Mouse (Mus musculus) embryonic facial prominence, embryonic 14.5 days (tissue): ENCODE measurements around the gene Zfp710. TPM values are rescaled to one million over a fixed set of nuclear protein-coding genes. Genes with fewer than 3 reads are reported as not detected.

Experiments
- ATAC-seq: fragments of 200-750 bp; cut with Nextera tagmentation; 2 replicates; pipeline ENCODE4 v1.8.0; 2017; ENCODE audit warnings: low read depth, moderate number of reproducible peaks, moderate TSS enrichment
- DNase-seq: peaks from one replicate; pipeline ENCODE4 v3.0.0-alpha.2; 2015; ENCODE audit warnings: low spot score
- H3K27ac ChIP-seq: fragments of 300-500 bp; sonication (generic); replicated peaks from 2 replicates; pipeline ENCODE4 v1.5.1; 2014; ENCODE audit warnings: low read depth, mild to moderate bottlenecking, low read length, moderate library complexity
- H3K27me3 ChIP-seq: fragments of 300-500 bp; sonication (generic); replicated peaks from 2 replicates; pipeline ENCODE4 v1.6.1; 2014; ENCODE audit warnings: low read length; ENCODE audit not compliant: control insufficient read depth, insufficient read depth
- H3K36me3 ChIP-seq: fragments of 300-500 bp; sonication (generic); 2 replicates; pipeline ENCODE4 v1.6.1; 2014; ENCODE audit warnings: low read length, mixed read lengths; ENCODE audit not compliant: control insufficient read depth, insufficient read depth
- H3K4me1 ChIP-seq: fragments of 300-500 bp; sonication (generic); 2 replicates; pipeline ENCODE4 v1.6.1; 2014; ENCODE audit warnings: antibody characterized with exemption, low read length; ENCODE audit not compliant: control insufficient read depth, insufficient read depth
- H3K4me2 ChIP-seq: fragments of 300-500 bp; sonication (generic); 2 replicates; pipeline ENCODE4 v1.6.1; 2014; ENCODE audit warnings: low read depth, mild to moderate bottlenecking, low read length, moderate library complexity, mixed read lengths
- H3K4me3 ChIP-seq: fragments of 300-500 bp; sonication (generic); 2 replicates; pipeline ENCODE4 v1.5.1; 2014; ENCODE audit warnings: low read depth, mild to moderate bottlenecking, low read length
- H3K9ac ChIP-seq: fragments of 300-500 bp; sonication (generic); 2 replicates; pipeline ENCODE4 v1.6.1; 2014; ENCODE audit warnings: low read depth, mild to moderate bottlenecking, low read length, moderate library complexity, mixed read lengths
- H3K9me3 ChIP-seq: fragments of 300-500 bp; sonication (generic); 2 replicates; pipeline ENCODE4 v1.6.1; 2016; ENCODE audit warnings: low read length; ENCODE audit not compliant: control insufficient read depth
- WGBS: fragments of 180-500 bp; shearing (Covaris S2); extraction: QIAGEN DNeasy Blood & Tissue Kit; methylation state at CpG from one replicate; pipeline ENCODE4 v1.1.7; 2014; 5-methylcytosine and 5-hydroxymethylcytosine counted together
- polyA plus RNA-seq: library from polyadenylated mRNA; unstranded; fragments of >200 nt; fragmentation: Nextera tagmentation; extraction: Ambion mirVana; gene quantifications from 2 replicates; pipeline ENCODE4 v1.2.1, GENCODE M21; 2014

The Zfp710 gene
- polyA plus RNA-seq, 1 experiment from 2014 or later: 14.3 TPM

DNA sequence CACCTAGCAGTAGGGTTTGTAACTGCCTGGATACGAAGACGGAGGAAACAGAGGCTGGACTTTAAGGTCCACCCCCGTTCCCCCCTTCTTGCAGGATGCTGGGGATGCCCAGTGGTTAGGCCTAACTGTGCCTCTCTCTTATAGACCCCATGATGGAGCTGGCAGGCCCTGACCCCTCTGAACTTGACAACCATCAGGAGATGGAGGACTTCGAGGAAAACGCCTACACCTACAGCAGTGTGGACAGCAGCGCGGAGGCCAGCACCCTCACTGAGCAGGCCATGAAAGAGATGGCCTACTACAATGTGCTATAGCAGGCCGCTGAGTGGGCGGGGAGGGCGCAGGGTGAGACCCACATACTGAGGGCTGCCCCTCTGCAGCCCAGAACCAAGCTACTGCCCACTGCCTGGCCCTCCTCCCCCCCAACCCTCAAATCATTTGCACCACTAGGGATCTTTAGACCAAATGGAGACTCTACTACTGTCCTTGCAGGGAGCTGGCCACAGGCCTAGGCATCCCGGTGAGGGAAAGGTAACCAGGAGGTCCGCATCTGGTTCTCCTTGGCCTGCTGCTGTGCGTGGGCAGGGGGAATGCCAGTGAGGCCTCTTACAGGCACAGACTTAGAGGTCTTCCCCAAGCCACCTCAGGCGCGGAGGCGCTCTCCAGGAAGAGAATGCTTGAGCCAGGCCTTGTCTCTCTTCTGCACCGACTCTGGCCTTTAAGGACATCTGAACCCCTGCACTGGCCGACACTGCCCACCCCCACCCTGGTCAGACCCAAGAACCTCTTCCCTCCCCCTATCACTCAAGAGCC is 65.8 kb downstream of the Zfp710 start:
- no peaks in the 10 kb centered on the region for H3K27me3 ChIP-seq
- no peak overlapping the region for H3K4me3 ChIP-seq
- 83% methylated on average over 14 of the region's 18 CpGs for WGBS
- H3K27ac ChIP-seq: no peak overlapping the region
- DNase-seq (no peak), ATAC-seq (0 out of 2 replicates have a peak, but pooled peaks have one; percentile 1)
- H3K9me3 ChIP-seq: no peaks in the 10 kb centered on the region
- H3K9ac ChIP-seq: no peak overlapping the region
- peaks cover 3% of the 10 kb centered on the region; the same call in 1 of the 2 replicates for H3K4me1 ChIP-seq
- no peak overlapping the region for H3K4me2 ChIP-seq
- peaks cover 95% of the 10 kb centered on the region for H3K36me3 ChIP-seq

DNA sequence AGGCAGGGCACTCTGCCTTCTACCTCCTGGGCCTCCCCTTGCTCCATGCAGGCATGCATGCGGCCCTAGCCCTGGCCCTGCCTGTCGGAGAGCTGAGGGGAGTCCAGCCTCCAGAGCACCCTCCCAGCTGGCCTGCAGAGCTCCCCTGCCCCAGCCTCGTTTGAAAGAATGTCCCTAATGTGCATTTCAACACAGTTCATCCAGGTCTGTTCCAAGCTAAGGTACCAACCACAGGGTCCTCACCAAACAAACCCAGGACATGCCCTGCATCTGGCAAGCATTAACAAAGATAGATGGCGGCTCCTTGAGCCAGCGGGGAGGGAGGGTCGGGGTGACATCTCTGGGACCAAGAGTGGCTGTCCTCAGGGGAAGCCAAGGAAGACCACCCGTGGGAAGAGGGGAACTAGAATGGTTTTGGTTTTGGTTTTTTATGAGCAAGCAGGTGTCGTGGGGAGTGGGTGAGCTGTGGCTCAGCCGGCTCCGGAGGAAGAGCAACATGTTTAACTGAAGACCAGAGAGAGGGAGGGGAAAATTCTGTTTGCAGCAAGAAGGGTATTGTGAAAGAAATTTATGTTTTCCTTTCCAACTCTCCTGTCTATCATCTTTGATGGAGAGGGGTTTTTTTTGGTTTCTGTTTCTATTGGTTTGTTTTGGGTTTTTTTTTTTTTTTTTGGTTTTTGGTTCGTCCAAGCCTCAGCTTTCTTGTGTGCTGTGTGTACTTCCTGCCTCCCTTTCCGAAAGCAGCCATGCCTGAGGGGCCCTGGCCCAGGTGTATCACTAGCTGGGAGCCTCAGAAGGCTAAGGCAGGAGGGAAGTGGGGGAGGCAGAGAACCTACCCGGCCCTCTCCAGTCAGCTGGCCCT is 66.6 kb downstream of the Zfp710 start:
- no peaks in the 10 kb centered on the region for H3K27me3 ChIP-seq
- WGBS: 52% methylated on average over 13 of the region's 13 CpGs
- no peak overlapping the region for H3K4me3 ChIP-seq
- no peaks in the 10 kb centered on the region for H3K9me3 ChIP-seq
- ATAC-seq (0 out of 2 replicates have a peak, but pooled peaks have one; percentile 4), DNase-seq (no peak)
- H3K4me2 ChIP-seq: no peak overlapping the region
- H3K9ac ChIP-seq: no peak overlapping the region
- peaks cover 97% of the 10 kb centered on the region for H3K36me3 ChIP-seq
- no peak overlapping the region for H3K27ac ChIP-seq
- H3K4me1 ChIP-seq: peaks cover 3% of the 10 kb centered on the region; the same call in 1 of the 2 replicates

DNA sequence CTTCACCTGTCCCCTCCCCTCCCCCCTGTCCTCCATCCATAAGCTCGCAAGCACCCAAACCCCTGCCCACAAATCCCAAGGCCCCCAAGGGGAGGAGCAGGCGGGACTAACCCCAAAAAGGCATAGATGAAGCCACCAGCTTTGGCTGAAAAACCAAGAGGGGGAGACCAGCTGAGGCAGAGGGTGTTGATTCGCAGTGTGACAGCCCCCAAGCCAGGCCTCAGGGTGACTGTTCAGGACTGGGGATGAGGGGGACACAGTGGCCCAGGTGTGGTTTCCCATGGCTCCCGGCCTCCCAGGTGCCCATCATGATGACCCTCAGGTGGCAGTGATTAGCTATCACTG is 67.2 kb downstream of the Zfp710 start:
- Histone ChIP-seq H3K4me3 (no peak overlapping the region), H3K9me3 (no peaks in the 10 kb centered on the region), H3K36me3 (peaks cover 97% of the 10 kb centered on the region), H3K27me3 (no peaks in the 10 kb centered on the region), H3K4me2 (no peak overlapping the region), H3K9ac (no peak overlapping the region), H3K27ac (no peak overlapping the region), H3K4me1 (peaks cover 3% of the 10 kb centered on the region; the same call in 1 of the 2 replicates)
- WGBS: 85% methylated on average over 2 of the region's 4 CpGs
- ATAC-seq: no peak
- no peak for DNase-seq

DNA sequence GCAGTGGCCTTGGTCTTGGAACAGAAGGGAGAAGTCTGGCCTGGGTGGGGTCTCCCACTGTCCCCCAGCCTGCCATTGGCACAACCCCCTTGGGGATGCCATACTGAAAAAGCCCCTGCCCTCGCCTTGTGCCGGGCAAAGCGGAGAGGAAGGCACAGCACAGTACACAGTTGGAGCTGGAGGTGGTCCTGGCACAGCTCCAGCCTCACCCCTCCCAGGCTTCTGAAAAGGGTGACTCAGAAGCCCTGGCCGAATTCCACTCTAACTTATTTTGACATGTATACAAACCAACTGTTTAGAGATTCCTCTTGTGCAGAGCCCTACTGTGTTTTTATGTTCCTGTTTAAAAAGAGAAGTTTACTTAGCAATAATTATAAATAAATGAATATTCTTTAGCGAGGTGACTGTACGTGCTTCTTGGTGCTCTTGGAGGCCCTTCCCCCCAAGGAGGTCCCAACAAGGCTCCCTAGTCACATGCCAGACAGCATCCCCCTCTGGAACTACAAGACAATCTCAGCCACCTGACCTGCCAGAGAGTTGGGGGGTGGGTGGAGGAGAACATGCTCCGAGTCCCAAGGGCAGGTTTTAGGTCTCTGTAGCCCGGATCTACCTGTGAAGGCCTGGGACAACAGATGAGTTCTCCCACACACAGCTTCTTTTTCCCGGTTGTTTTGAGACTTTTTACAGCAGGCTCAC is 67.9 kb downstream of the Zfp710 start:
- ATAC-seq (no peak), DNase-seq (no peak)
- H3K4me2 ChIP-seq: no peak overlapping the region

DNA sequence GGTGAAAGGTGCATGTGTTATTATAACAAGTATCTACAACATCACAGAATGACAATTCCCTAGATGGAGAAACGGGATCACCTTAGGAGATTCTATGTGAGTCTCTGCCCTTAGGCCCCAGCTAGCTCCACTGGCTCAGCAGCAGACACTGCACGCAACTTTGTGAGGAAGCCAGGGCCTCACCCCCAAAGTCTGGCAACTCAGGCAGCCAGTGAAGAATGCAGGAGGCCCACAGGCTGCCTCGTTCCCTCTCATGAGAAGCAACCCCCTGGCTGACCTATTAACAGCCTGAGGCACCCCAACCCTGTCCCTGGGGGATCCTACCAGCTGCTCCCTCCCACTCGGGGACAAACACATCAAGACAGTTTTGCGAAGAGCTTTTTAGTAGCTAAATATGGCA is 69.9 kb downstream of the Zfp710 start:
- no peak overlapping the region for H3K4me2 ChIP-seq
- DNase-seq: no peak
- peaks cover 97% of the 10 kb centered on the region for H3K36me3 ChIP-seq
- no peak overlapping the region for H3K4me3 ChIP-seq
- peaks cover 3% of the 10 kb centered on the region; the same call in 1 of the 2 replicates for H3K4me1 ChIP-seq
- H3K27me3 ChIP-seq: no peaks in the 10 kb centered on the region
- WGBS: 66% methylated on average over 5 of the region's 5 CpGs
- H3K9me3 ChIP-seq: no peaks in the 10 kb centered on the region
- ATAC-seq: no peak
- no peak overlapping the region for H3K27ac ChIP-seq
- H3K9ac ChIP-seq: no peak overlapping the region

More for the DNA sequence above, 67.9 kb downstream of the Zfp710 start:
- Histone ChIP-seq H3K9ac (no peak overlapping the region), H3K9me3 (no peaks in the 10 kb centered on the region), H3K27ac (no peak overlapping the region), H3K27me3 (no peaks in the 10 kb centered on the region), H3K36me3 (peaks cover 97% of the 10 kb centered on the region), H3K4me3 (no peak overlapping the region), H3K4me1 (peaks cover 3% of the 10 kb centered on the region; the same call in 1 of the 2 replicates)
- 74% methylated on average over 9 of the region's 9 CpGs for WGBS

DNA sequence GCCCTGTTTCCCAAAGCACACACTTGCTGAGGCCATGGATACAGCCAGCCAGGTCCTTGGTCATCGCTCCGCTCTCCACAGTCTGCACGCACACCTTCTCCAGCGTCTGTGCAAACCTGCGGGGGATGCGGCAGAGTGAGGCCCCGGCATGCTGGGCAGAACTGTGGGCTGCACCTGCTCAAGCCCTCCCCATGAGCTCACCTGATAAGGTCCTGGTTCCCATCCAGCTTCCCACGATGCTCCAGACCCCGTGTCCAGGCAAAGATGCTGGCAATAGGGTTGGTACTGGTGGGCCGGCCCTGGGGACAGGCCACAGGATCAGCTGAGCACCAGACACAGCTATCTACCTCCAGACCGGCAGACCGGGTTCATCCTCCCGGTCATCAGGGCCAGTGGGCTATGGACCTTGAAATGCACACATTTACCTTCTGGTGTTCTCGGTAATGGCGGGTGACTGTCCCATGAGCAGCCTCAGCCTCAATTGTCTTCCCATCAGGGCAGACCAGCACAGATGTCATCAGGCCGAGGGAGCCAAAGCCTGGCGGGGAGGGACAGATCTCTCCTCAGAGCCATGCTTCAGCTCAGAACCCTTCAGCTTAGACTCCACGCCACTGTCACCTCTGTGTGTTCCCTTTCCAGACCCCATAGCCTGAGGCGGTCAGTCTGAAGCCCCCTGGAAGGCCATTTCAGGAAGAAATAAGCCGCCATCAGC is 71.1 kb downstream of the Zfp710 start:
- H3K4me3 ChIP-seq: no peak overlapping the region
- WGBS: 94% methylated on average over 20 of the region's 20 CpGs

DNA sequence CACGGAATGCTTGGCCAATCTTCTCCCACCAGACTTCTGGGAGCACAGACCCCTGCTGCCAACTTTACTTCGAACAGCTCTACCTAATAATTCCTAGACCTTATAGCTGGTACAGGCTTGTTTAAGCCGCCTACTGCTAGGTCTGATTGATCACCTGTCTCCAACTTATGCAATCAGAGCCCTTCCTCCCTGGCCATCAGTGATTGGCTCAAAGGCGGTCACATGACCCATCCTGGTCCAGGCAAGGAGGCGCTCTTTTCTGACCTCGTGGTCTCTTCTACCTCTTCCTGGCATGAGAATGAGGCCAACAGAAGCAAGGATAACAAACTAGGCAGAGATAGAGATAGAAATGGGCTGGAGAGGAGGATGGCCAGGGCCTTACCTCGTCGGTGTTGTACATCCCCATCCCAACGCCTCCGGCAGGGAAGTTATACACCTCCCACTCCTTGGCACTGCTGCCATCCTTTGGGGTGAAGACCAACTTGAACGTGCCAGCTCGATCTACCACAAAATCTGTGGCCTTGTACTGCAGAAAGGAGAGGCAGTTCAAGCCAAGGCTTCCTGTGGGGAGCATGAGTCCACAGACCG is 73.9 kb downstream of the Zfp710 start:
- no peak for ATAC-seq
- 95% methylated on average over 13 of the region's 13 CpGs for WGBS
- DNase-seq: no peak
- H3K27me3 ChIP-seq: no peaks in the 10 kb centered on the region
- no peaks in the 10 kb centered on the region for H3K9me3 ChIP-seq
- peaks cover 96% of the 10 kb centered on the region for H3K36me3 ChIP-seq
- no peak overlapping the region for H3K4me3 ChIP-seq
- no peaks in the 10 kb centered on the region for H3K4me1 ChIP-seq
- no peak overlapping the region for H3K27ac ChIP-seq
- H3K4me2 ChIP-seq: no peak overlapping the region
- no peak overlapping the region for H3K9ac ChIP-seq

More for the DNA sequence above, 71.1 kb downstream of the Zfp710 start:
- peaks cover 3% of the 10 kb centered on the region; the same call in 1 of the 2 replicates for H3K4me1 ChIP-seq
- ATAC-seq (no peak), DNase-seq (no peak)
- peaks cover 97% of the 10 kb centered on the region for H3K36me3 ChIP-seq
- no peaks in the 10 kb centered on the region for H3K9me3 ChIP-seq
- H3K9ac ChIP-seq: no peak overlapping the region
- H3K27ac ChIP-seq: no peak overlapping the region
- no peaks in the 10 kb centered on the region for H3K27me3 ChIP-seq
- no peak overlapping the region for H3K4me2 ChIP-seq
